Comparison of ENCODE assay signal across 34 mouse cellular contexts in the genomic region with DNA sequence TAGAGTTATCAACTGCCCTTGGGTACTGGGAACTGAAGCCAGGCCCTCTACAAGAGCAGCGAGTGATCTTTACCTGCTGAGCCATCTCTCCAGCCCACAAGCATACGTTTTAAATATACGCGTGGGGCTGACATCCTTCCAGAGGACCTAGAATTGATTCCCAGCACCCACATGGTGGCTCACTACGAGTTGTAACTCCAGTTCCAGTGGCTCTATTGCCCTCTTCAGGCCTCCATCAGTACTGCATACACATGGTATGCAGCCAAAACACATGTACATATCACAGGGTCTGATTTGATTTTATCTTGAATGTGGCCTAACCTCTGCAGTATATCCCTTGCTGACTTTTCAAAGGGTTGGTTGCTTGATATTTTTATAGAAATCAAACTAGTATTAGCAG. TPM values are rescaled to one million over a fixed set of nuclear protein-coding genes. Genes with fewer than 3 reads are reported as not detected.
DNase-seq lines count a peak whose midpoint lies in the region; ATAC-seq and TF ChIP-seq lines count a peak whose summit lies in the region.
"Had no signal": no experiment of that assay in that cellular context is flagged by ENCODE, and none has a peak within 500 bp of the region (broad histone marks: within the 10 kb centered on the region; RNA-seq: fewer than 3 reads in every experiment).

No protein-coding gene starts in this region.

- no peaks in the 10 kb centered on the region for H3K36me3 ChIP-seq in forebrain, postnatal 0 days (ENCODE audit: insufficient read depth)
- H3K36me3 ChIP-seq in forebrain, embryonic 13.5 days (ENCODE audit: poor library complexity, severe bottlenecking) = no peaks in the 10 kb centered on the region
- no peaks in the 10 kb centered on the region for H3K36me3 ChIP-seq in liver, embryonic 14.5 days (replicated peaks; ENCODE audit: control insufficient read depth, insufficient read depth, low read depth)
- H3K36me3 ChIP-seq: liver, embryonic 13.5 days; neural tube, embryonic 15.5 days had no signal

- no peak overlapping the region for H3K4me3 ChIP-seq in forebrain, postnatal 0 days (ENCODE audit: low read depth, low read length)
- no peak overlapping the region for H3K4me3 ChIP-seq in forebrain, embryonic 13.5 days
- no peak overlapping the region for H3K4me3 ChIP-seq in liver, embryonic 14.5 days (ENCODE audit: insufficient read depth in 1 of 2, low read depth in 2 of 2, low read length in 2 of 2)
- H3K4me3 ChIP-seq: left cerebral cortex, adult 2 months; liver, embryonic 13.5 days; myocyte; neural tube, embryonic 15.5 days had no signal

- no peak for DNase-seq in forebrain, postnatal 0 days
- DNase-seq in liver, embryonic 14.5 days (ENCODE audit: low read depth in 3 of 3, low spot score in 3 of 3) = no peak
- no peak for DNase-seq in liver
- DNase-seq in R1 (ENCODE audit: low read depth, low spot score) = peak; percentile 77
- no peak for DNase-seq in lung, adult 18-20 months
- DNase-seq in adrenal gland, postnatal 10 days = no peak
- DNase-seq in right cerebral cortex, postnatal 36 days (ENCODE audit: low spot score in 2 of 2) = no peak
- DNase-seq: adrenal gland, postnatal 14 days; cerebellum, adult 9-10 months; gastrocnemius, postnatal 14 days; heart, adult 11 months; kidney, adult 11 months; liver, embryonic 13.5 days had no signal

- 93% methylated on average over 5 of the region's 5 CpGs for WGBS in forebrain, postnatal 0 days
- WGBS in forebrain, embryonic 13.5 days = 82% methylated on average over 5 of the region's 5 CpGs
- 81% methylated on average over 5 of the region's 5 CpGs for WGBS in liver, embryonic 14.5 days (ENCODE audit: insufficient replicate concordance)

- no peaks in the 10 kb centered on the region for H3K9me3 ChIP-seq in forebrain, postnatal 0 days (ENCODE audit: low read length)
- peaks cover 4% of the 10 kb centered on the region; the same call in 1 of the 2 replicates for H3K9me3 ChIP-seq in forebrain, embryonic 13.5 days (replicated peaks)
- H3K9me3 ChIP-seq in liver, embryonic 14.5 days (ENCODE audit: control insufficient read depth, low read length) = no peaks in the 10 kb centered on the region
- H3K9me3 ChIP-seq: liver, embryonic 13.5 days; neural tube, embryonic 15.5 days had no signal

- no peak for ATAC-seq in forebrain, postnatal 0 days
- ATAC-seq in forebrain, embryonic 13.5 days = no peak
- no peak for ATAC-seq in liver, embryonic 14.5 days (ENCODE audit: insufficient read depth)
- ATAC-seq: forebrain, embryonic 14.5 days; hindbrain, embryonic 16.5 days; midbrain, embryonic 16.5 days had no signal

- H3K4me2 ChIP-seq in forebrain, postnatal 0 days (ENCODE audit: low read depth) = no peak overlapping the region
- no peak overlapping the region for H3K4me2 ChIP-seq in forebrain, embryonic 13.5 days
- no peak overlapping the region for H3K4me2 ChIP-seq in liver, embryonic 14.5 days (ENCODE audit: low read depth)
- H3K4me2 ChIP-seq: heart, embryonic 11.5 days; liver, embryonic 13.5 days; neural tube, embryonic 15.5 days had no signal

- H3K4me1 ChIP-seq in forebrain, postnatal 0 days (ENCODE audit: insufficient read depth) = no peaks in the 10 kb centered on the region
- no peaks in the 10 kb centered on the region for H3K4me1 ChIP-seq in forebrain, embryonic 13.5 days
- H3K4me1 ChIP-seq in liver, embryonic 14.5 days (replicated peaks; ENCODE audit: control insufficient read depth in 2 of 2, insufficient read depth in 2 of 2, low read length in 1 of 2) = no peaks in the 10 kb centered on the region
- H3K4me1 ChIP-seq: liver, embryonic 13.5 days; neural tube, embryonic 15.5 days had no signal

- no peak overlapping the region for H3K9ac ChIP-seq in forebrain, postnatal 0 days
- no peak overlapping the region for H3K9ac ChIP-seq in forebrain, embryonic 13.5 days
- no peak overlapping the region for H3K9ac ChIP-seq in liver, embryonic 14.5 days (replicated peaks)
- H3K9ac ChIP-seq: liver, embryonic 13.5 days; neural tube, embryonic 15.5 days had no signal

- TF ChIP-seq EP300 in liver, embryonic 14.5 days (IDR thresholded peaks at IDR 0.05; ENCODE audit: low read depth) = no peak

- 0 out of 2 replicates have a peak, but pooled peaks cover 3% of the 10 kb centered on the region for H3K27me3 ChIP-seq in forebrain, postnatal 0 days (ENCODE audit: insufficient read depth, low read length)
- no peaks in the 10 kb centered on the region for H3K27me3 ChIP-seq in forebrain, embryonic 13.5 days
- H3K27me3 ChIP-seq in liver, embryonic 14.5 days (ENCODE audit: control insufficient read depth, insufficient read depth, low read length) = no peaks in the 10 kb centered on the region
- H3K27me3 ChIP-seq: CH12.LX; liver, embryonic 13.5 days; neural tube, embryonic 15.5 days had no signal

- TF ChIP-seq CTCF in forebrain, postnatal 0 days (IDR thresholded peaks at IDR 0.05; ENCODE audit: low read depth) = 0 out of 2 replicates have a peak, but pooled peaks have one; percentile 17
- peak; percentile 31 for TF ChIP-seq CTCF in liver, embryonic 14.5 days (IDR thresholded peaks at IDR 0.05; ENCODE audit: low read depth)

- no peak overlapping the region for H3K27ac ChIP-seq in forebrain, postnatal 0 days (ENCODE audit: low read depth, low read length)
- H3K27ac ChIP-seq in forebrain, embryonic 13.5 days = no peak overlapping the region
- no peak overlapping the region for H3K27ac ChIP-seq in liver, embryonic 14.5 days
- H3K27ac ChIP-seq: left cerebral cortex, adult 2 months; liver, embryonic 13.5 days; macrophage; neural tube, embryonic 15.5 days had no signal

RNA-seq across cellular contexts. Expression of a gene that starts 23.0 kb away (rescaled TPM):
- not detected in 2 replicates for total RNA-seq in forebrain, postnatal 0 days (2014; rRNA removed)
- not detected in 2 replicates for polyA plus RNA-seq in forebrain, postnatal 0 days (2015; fragmentation: Nextera tagmentation; extraction: Ambion mirVana)
- polyA plus RNA-seq in forebrain, embryonic 13.5 days (2015; fragmentation: Nextera tagmentation; extraction: Ambion mirVana) = not detected in 2 replicates
- polyA plus RNA-seq in liver, embryonic 14.5 days (2012; rRNA removed) = not detected in 2 replicates
- polyA plus RNA-seq in liver, embryonic 14.5 days (2014; fragmentation: Nextera tagmentation; extraction: Ambion mirVana) = not detected in 2 replicates
- not detected for total RNA-seq in adrenal gland, postnatal 10 days (2021)
- total RNA-seq: adrenal gland, postnatal 14 days; CH12.LX; gastrocnemius, postnatal 14 days; hematopoietic stem cell, adult 5-6 weeks; layer of hippocampus, postnatal 10 days; left cerebral cortex, adult 2 months; left cerebral cortex, postnatal 36 days had no signal
- polyA plus RNA-seq: brain, embryonic 14.5 days; embryonic facial prominence, embryonic 14.5 days; forebrain, embryonic 14.5 days; heart, embryonic 11.5 days; heart, postnatal 0 days; hindbrain, embryonic 16.5 days; kidney, embryonic 16.5 days; large intestine, adult 2 months; liver, embryonic 13.5 days; lung, embryonic 16.5 days; macrophage; midbrain, embryonic 16.5 days; myocyte; neural tube, embryonic 15.5 days; small intestine, adult 2 months; urinary bladder, adult 2 months had no signal
